Mouse (Mus musculus): ENCODE data around the gene Ccn5. TPM values are rescaled to one million over a fixed set of nuclear protein-coding genes. Genes with fewer than 3 reads are reported as not detected.

The Ccn5 gene
- total and polyA plus RNA-seq, 2 experiments from 2014 or later = 1.4 to 2.6 TPM

- ATAC-seq (ENCODE audit: insufficient read depth, low read depth) = 0 out of 2 replicates have a peak, but pooled peaks have one; percentile 15
- WGBS = 84% methylated on average over 6 of the region's 6 CpGs
These were observed 33.6 kb upstream of the Ccn5 start for GRCm38 (mm10) chr2:163787086-163787485.

DNA sequence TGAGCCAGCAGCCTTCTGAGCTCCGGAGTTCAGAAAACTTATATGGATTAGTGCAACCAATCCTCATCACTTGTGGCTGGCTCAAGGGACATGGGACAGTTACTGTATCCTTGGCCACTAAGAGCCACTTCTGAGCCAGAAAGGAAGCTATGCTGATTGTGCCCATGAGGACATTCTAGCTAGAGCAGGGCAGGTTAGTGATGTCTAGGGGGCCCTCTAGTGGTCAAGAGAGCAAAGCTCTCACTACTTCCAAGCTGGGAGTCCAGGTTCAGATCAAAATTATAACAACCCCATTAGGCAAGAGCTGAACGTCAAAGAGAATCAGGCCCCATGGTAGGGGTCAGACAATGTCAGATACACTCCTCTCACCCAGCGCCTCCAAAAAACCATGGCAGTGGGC, 33.0 kb upstream of the Ccn5 start:
- peak; percentile 86 for DNase-seq (ENCODE audit: low spot score)

More at GRCm38 (mm10) chr2:163787086-163787485, 33.6 kb upstream of the Ccn5 start:
- Histone ChIP-seq H3K9ac (replicated peaks; ENCODE audit: low read depth, low read length) (no peak overlapping the region), H3K4me3 (ENCODE audit: low read depth, low read length) (no peak overlapping the region), H3K9me3 (replicated peaks; ENCODE audit: control insufficient read depth, low read length) (no peaks in the 10 kb centered on the region), H3K27ac (ENCODE audit: low read depth) (no peak overlapping the region), H3K36me3 (replicated peaks; ENCODE audit: control insufficient read depth, insufficient read depth, low read length) (no peaks in the 10 kb centered on the region), H3K4me2 (ENCODE audit: low read depth, low read length) (no peak overlapping the region), H3K4me1 (ENCODE audit: control insufficient read depth, insufficient read depth) (0 out of 2 replicates have a peak, but pooled peaks cover 8% of the 10 kb centered on the region), H3K27me3 (ENCODE audit: control insufficient read depth, insufficient read depth, low read length) (0 out of 2 replicates have a peak, but pooled peaks cover 5% of the 10 kb centered on the region)
- TF ChIP-seq EP300 (IDR thresholded peaks at IDR 0.05; ENCODE audit: low read depth) (no peak), CTCF (IDR thresholded peaks at IDR 0.05; ENCODE audit: low read depth) (no peak)
- DNase-seq (ENCODE audit: low spot score) = no peak

DNA sequence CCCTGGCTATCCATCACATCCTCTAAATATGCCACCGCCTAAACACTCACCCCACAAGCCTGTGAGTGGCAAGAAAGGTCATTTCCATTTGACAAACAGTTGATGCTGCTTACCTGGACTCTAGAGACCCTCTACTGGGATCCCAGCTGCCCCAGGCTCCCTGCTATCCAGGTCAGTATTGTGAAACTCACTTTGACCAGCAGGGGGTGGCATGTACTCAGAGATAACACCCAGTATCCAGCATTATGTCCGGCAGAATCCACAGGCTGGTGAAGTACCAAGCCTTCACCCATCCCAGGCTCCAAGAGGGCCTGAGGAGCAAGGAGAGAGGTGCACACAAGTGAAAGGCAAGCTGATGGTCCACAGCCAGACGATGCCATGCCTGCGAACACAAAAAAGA, 32.2 kb upstream of the Ccn5 start:
- Histone ChIP-seq H3K4me3 (ENCODE audit: low read depth, low read length) (no peak overlapping the region), H3K9ac (replicated peaks; ENCODE audit: low read depth, low read length) (no peak overlapping the region), H3K27ac (ENCODE audit: low read depth) (no peak overlapping the region), H3K9me3 (replicated peaks; ENCODE audit: control insufficient read depth, low read length) (no peaks in the 10 kb centered on the region), H3K27me3 (ENCODE audit: control insufficient read depth, insufficient read depth, low read length) (0 out of 2 replicates have a peak, but pooled peaks cover 5% of the 10 kb centered on the region), H3K4me2 (ENCODE audit: low read depth, low read length) (no peak overlapping the region), H3K4me1 (ENCODE audit: control insufficient read depth, insufficient read depth) (0 out of 2 replicates have a peak, but pooled peaks cover 4% of the 10 kb centered on the region), H3K36me3 (replicated peaks; ENCODE audit: control insufficient read depth, insufficient read depth, low read length) (no peaks in the 10 kb centered on the region)
- TF ChIP-seq EP300 (IDR thresholded peaks at IDR 0.05; ENCODE audit: low read depth) (no peak), CTCF (IDR thresholded peaks at IDR 0.05; ENCODE audit: low read depth) (peak; percentile 81)
- DNase-seq (ENCODE audit: low spot score) (peak; percentile 40), ATAC-seq (ENCODE audit: insufficient read depth, low read depth) (peak; percentile 66; the same call in 1 of the 2 replicates)
- 73% methylated on average over 4 of the region's 4 CpGs for WGBS

More for the DNA sequence above, 33.0 kb upstream of the Ccn5 start:
- Histone ChIP-seq H3K4me2 (ENCODE audit: low read depth, low read length) (no peak overlapping the region), H3K27me3 (ENCODE audit: control insufficient read depth, insufficient read depth, low read length) (0 out of 2 replicates have a peak, but pooled peaks cover 5% of the 10 kb centered on the region), H3K9ac (replicated peaks; ENCODE audit: low read depth, low read length) (no peak overlapping the region), H3K4me1 (ENCODE audit: control insufficient read depth, insufficient read depth) (0 out of 2 replicates have a peak, but pooled peaks cover 8% of the 10 kb centered on the region), H3K27ac (ENCODE audit: low read depth) (no peak overlapping the region), H3K4me3 (ENCODE audit: low read depth, low read length) (no peak overlapping the region), H3K9me3 (replicated peaks; ENCODE audit: control insufficient read depth, low read length) (no peaks in the 10 kb centered on the region), H3K36me3 (replicated peaks; ENCODE audit: control insufficient read depth, insufficient read depth, low read length) (no peaks in the 10 kb centered on the region)
- WGBS = 38% methylated on average over 3 of the region's 3 CpGs
- TF ChIP-seq EP300 (IDR thresholded peaks at IDR 0.05; ENCODE audit: low read depth) (no peak), CTCF (IDR thresholded peaks at IDR 0.05; ENCODE audit: low read depth) (peak; percentile 74)
- ATAC-seq (ENCODE audit: insufficient read depth, low read depth) = peak; percentile 75; the same call in 1 of the 2 replicates

DNA sequence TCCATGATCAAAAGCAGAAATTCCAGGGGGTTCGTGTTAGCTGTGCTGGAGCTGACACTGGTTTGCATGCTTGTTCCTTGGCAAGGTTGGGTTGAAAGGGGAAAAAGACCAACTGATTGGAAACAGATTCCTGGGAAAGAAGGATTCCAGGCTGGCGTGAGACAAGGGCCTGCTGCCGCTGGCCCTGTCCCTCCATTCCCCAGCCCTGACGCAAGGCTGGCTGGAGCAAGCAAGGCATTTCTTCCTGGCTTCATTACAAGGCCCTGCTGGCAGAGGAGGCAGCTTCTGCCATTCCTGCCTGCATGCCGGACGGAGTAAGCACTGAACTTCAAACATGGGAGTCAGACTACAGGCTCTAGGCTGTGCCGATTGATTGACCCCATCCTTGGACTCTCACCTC, 22.2 kb upstream of the Ccn5 start:
- no peaks in the 10 kb centered on the region for H3K9me3 ChIP-seq (replicated peaks; ENCODE audit: control insufficient read depth, low read length)
- no peaks in the 10 kb centered on the region for H3K36me3 ChIP-seq (replicated peaks; ENCODE audit: control insufficient read depth, insufficient read depth, low read length)
- H3K4me3 ChIP-seq (ENCODE audit: low read depth, low read length) = no peak overlapping the region
- H3K9ac ChIP-seq (replicated peaks; ENCODE audit: low read depth, low read length) = no peak overlapping the region
- WGBS = 53% methylated on average over 7 of the region's 7 CpGs
- no peak for ATAC-seq (ENCODE audit: insufficient read depth, low read depth)
- H3K27me3 ChIP-seq (ENCODE audit: control insufficient read depth, insufficient read depth, low read length) = no peaks in the 10 kb centered on the region
- no peaks in the 10 kb centered on the region for H3K4me1 ChIP-seq (ENCODE audit: control insufficient read depth, insufficient read depth)
- DNase-seq (ENCODE audit: low spot score) = no peak
- H3K27ac ChIP-seq (ENCODE audit: low read depth) = no peak overlapping the region
- no peak for TF ChIP-seq EP300 (IDR thresholded peaks at IDR 0.05; ENCODE audit: low read depth)
- TF ChIP-seq CTCF (IDR thresholded peaks at IDR 0.05; ENCODE audit: low read depth) = no peak
- H3K4me2 ChIP-seq (ENCODE audit: low read depth, low read length) = no peak overlapping the region

DNA sequence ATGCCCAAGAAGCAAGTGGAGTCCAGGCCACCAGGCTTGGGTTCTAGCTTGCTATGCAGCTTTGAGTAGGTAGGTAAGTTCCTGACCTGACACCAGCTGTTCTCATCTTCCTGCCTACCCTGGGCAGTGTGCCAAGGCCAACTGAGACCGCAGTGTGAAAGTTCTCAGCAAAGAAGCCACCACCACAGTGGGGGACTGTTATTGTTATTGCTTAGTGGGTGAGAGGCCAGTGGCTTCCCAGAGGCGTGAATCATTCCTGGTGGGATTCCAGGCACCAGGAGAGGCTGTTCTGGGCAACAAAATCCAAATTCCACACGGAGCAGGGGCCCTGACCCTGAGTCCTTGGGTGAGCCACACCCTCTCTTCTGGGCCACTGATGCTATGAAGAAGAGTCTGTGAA, 19.8 kb upstream of the Ccn5 start:
- no peak for ATAC-seq (ENCODE audit: insufficient read depth, low read depth)
- H3K9me3 ChIP-seq (replicated peaks; ENCODE audit: control insufficient read depth, low read length) = no peaks in the 10 kb centered on the region
- 9% methylated on average over 3 of the region's 3 CpGs for WGBS
- no peak overlapping the region for H3K27ac ChIP-seq (ENCODE audit: low read depth)
- no peak for DNase-seq (ENCODE audit: low spot score)
- H3K4me1 ChIP-seq (ENCODE audit: control insufficient read depth, insufficient read depth) = no peaks in the 10 kb centered on the region
- H3K4me3 ChIP-seq (ENCODE audit: low read depth, low read length) = no peak overlapping the region
- H3K4me2 ChIP-seq (ENCODE audit: low read depth, low read length) = no peak overlapping the region
- TF ChIP-seq EP300 (IDR thresholded peaks at IDR 0.05; ENCODE audit: low read depth) = no peak
- no peak for TF ChIP-seq CTCF (IDR thresholded peaks at IDR 0.05; ENCODE audit: low read depth)
- H3K9ac ChIP-seq (replicated peaks; ENCODE audit: low read depth, low read length) = no peak overlapping the region
- no peaks in the 10 kb centered on the region for H3K27me3 ChIP-seq (ENCODE audit: control insufficient read depth, insufficient read depth, low read length)
- H3K36me3 ChIP-seq (replicated peaks; ENCODE audit: control insufficient read depth, insufficient read depth, low read length) = no peaks in the 10 kb centered on the region

DNA sequence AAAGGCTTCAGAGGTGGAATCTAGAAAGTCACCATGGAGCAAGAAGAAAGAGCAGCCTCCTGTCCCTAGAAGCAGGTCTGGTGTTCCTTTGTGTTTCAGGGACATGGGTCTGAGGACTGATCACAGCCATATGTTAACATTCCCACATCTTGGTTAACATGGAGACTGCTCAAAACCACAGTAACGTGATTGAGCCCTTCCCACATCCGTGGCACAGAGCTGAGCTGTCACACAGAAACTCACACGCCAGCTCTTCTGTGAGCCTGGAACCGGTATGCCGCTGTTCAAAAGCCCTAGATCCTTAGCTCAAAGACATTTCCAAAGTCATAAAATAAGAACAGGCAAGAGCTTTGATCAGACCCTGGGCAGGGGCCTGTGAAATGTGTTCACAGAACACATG, 19.3 kb upstream of the Ccn5 start:
- DNase-seq (ENCODE audit: low spot score) (no peak), ATAC-seq (ENCODE audit: insufficient read depth, low read depth) (no peak)
- Histone ChIP-seq H3K4me2 (ENCODE audit: low read depth, low read length) (no peak overlapping the region), H3K4me1 (ENCODE audit: control insufficient read depth, insufficient read depth) (no peaks in the 10 kb centered on the region), H3K4me3 (ENCODE audit: low read depth, low read length) (no peak overlapping the region), H3K9ac (replicated peaks; ENCODE audit: low read depth, low read length) (no peak overlapping the region), H3K27me3 (ENCODE audit: control insufficient read depth, insufficient read depth, low read length) (no peaks in the 10 kb centered on the region), H3K9me3 (replicated peaks; ENCODE audit: control insufficient read depth, low read length) (no peaks in the 10 kb centered on the region), H3K27ac (ENCODE audit: low read depth) (no peak overlapping the region), H3K36me3 (replicated peaks; ENCODE audit: control insufficient read depth, insufficient read depth, low read length) (no peaks in the 10 kb centered on the region)
- WGBS = 83% methylated on average over 5 of the region's 5 CpGs
- no peak for TF ChIP-seq CTCF (IDR thresholded peaks at IDR 0.05; ENCODE audit: low read depth)
- TF ChIP-seq EP300 (IDR thresholded peaks at IDR 0.05; ENCODE audit: low read depth) = no peak
